Comparison of ENCODE assay signal across 8 mouse cellular contexts in genomic region chr4:82344787-82345186, GRCm38 (mm10).
DNase-seq lines count a peak whose midpoint lies in the region; ATAC-seq and TF ChIP-seq lines count a peak whose summit lies in the region.

No protein-coding gene starts in this region.

- no peaks in the 10 kb centered on the region for H3K9me3 ChIP-seq in hindbrain, postnatal 0 days (ENCODE audit: low read length)

- no peak overlapping the region for H3K4me3 ChIP-seq in hindbrain, postnatal 0 days (ENCODE audit: low read length)
- H3K4me3 ChIP-seq in lung, adult 2 months (replicated peaks; ENCODE audit: extremely low read depth, low read depth, low read length) = no peak overlapping the region

- no peaks in the 10 kb centered on the region; the same call in none of the 2 replicates for H3K36me3 ChIP-seq in hindbrain, postnatal 0 days (ENCODE audit: insufficient read depth, low read length)

- TF ChIP-seq POLR2A in lung, adult 2 months (IDR thresholded peaks at IDR 0.05; ENCODE audit: borderline replicate concordance, extremely low read depth, low read depth, low read length) = no peak

- H3K4me1 ChIP-seq in hindbrain, postnatal 0 days (ENCODE audit: insufficient read depth, low read length) = peaks cover 12% of the 10 kb centered on the region; the same call in 1 of the 2 replicates
- H3K4me1 ChIP-seq in lung, adult 2 months (ENCODE audit: control insufficient read depth, insufficient read depth, low read length) = peaks cover 13% of the 10 kb centered on the region

- intact Hi-C loops in gastrocnemius, postnatal 14 days (cut with DNase I; ENCODE audit: low total_unique reads) = no loop called here

- DNase-seq in frontal cortex, postnatal 10 days (ENCODE audit: low spot score in 2 of 2) = peak; percentile 20 to 26
- no peak for DNase-seq in frontal cortex, postnatal 36 days (ENCODE audit: low spot score in 2 of 2)
- peak; percentile 13 to 59 for DNase-seq in adrenal gland, postnatal 4 days (ENCODE audit: low spot score in 2 of 2)
- peak; percentile 49 for DNase-seq in gastrocnemius, postnatal 14 days
- peak; percentile 85 for DNase-seq in hindbrain, postnatal 0 days (ENCODE audit: low spot score)
- DNase-seq in lung, adult 2 months = peak; percentile 46
- peak; percentile 93 for DNase-seq in retina, postnatal 1 day

- no peaks in the 10 kb centered on the region for H3K27me3 ChIP-seq in hindbrain, postnatal 0 days (ENCODE audit: insufficient read depth, low read length)

- WGBS in hindbrain, postnatal 0 days = 6% methylated on average over 4 of the region's 4 CpGs
- WGBS in lung, adult 2 months = 11% methylated on average over 4 of the region's 4 CpGs

- no peak overlapping the region for H3K9ac ChIP-seq in hindbrain, postnatal 0 days (replicated peaks; ENCODE audit: low read length)

- no peak for TF ChIP-seq CTCF in hindbrain, postnatal 0 days (IDR thresholded peaks at IDR 0.05; ENCODE audit: low read depth)
- no peak for TF ChIP-seq CTCF in lung, adult 2 months (IDR thresholded peaks at IDR 0.05; ENCODE audit: insufficient read depth, low read length)

- H3K27ac ChIP-seq in hindbrain, postnatal 0 days = 0 out of 2 replicates have a peak overlapping the region, but pooled peaks have one; percentile 32

- peak; percentile 85 for ATAC-seq in hindbrain, postnatal 0 days
- no peak for ATAC-seq in monocyte, adult 5-6 weeks (replicated peaks; ENCODE audit: insufficient number of reproducible peaks, low FRiP score, low TSS enrichment, poor library complexity, severe bottlenecking)

- 0 out of 2 replicates have a peak overlapping the region, but pooled peaks have one; percentile 2 for H3K4me2 ChIP-seq in hindbrain, postnatal 0 days (ENCODE audit: low read depth, low read length)

Comparison
In these comparisons a context has a peak if more than half of its experiments do, and no peak if none do; other contexts are left out.
1. DNase-seq: peak in frontal cortex, postnatal 10 days (2 of 2), adrenal gland, postnatal 4 days (2 of 2), gastrocnemius, postnatal 14 days (single experiment), hindbrain, postnatal 0 days (single experiment), lung, adult 2 months (single experiment) and retina, postnatal 1 day (single experiment); none in frontal cortex, postnatal 36 days (0 of 2).